Mouse (Mus musculus): ENCODE results near the gene Dock2.

Gene Dock2

DNA sequence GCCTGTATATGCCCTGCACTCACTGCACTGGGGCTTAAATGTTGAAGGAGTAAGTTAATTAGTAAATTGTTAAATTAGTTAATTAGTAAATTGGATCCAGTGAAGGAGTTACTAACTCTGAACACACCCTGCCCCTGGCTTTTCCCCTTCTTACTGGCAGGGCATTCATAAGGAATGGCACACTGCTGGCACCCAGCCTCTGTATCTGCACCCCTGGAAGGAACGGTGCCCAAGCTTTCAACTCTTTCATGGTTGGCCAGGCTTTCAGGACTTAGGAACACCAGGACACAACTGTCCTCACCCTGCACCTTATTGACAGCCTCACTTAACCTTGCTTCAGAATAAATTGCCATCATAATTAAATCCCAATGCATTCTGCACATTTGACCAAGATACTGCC lies 359.1 kb downstream of the Dock2 start:
- no peak for DNase-seq (ENCODE audit: low spot score)

GRCm38 (mm10) chr11:34421061-34421460 lies 362.6 kb downstream of the Dock2 start:
- no peak for DNase-seq (ENCODE audit: low spot score)

- DNase-seq (ENCODE audit: low spot score): no peak
These were observed 367.1 kb downstream of the Dock2 start for GRCm38 (mm10) chr11:34416619-34416979.

- DNase-seq (ENCODE audit: low spot score): no peak
These were observed 367.6 kb downstream of the Dock2 start for GRCm38 (mm10) chr11:34415884-34416618.

DNA sequence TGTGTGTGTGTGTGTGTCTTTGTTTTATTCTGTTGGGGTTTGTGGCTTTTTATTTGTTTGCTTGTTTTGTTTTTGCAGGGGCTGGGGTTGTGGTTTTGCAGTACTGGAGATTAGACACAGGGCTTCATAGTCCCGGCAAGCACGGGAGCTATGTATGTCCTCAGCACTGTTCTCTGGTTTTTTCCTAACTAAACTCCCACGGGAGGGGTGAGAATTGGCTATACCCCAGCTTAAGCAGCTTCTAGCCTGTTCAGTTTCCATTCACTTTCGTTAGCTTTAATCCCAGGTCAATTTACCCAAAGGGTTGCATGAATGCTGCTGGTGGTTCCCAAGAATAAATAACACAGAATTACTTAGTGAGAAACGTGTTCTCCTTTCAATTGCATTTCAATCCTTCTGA lies 376.8 kb downstream of the Dock2 start:
- no peak for DNase-seq (ENCODE audit: low spot score)

- DNase-seq (ENCODE audit: low spot score): no peak
These were observed 377.4 kb downstream of the Dock2 start for GRCm38 (mm10) chr11:34406309-34406708.

- no peak for DNase-seq (ENCODE audit: low spot score)
These were observed 378.4 kb downstream of the Dock2 start for GRCm38 (mm10) chr11:34405311-34405710.

GRCm38 (mm10) chr11:34401343-34401742 lies 382.3 kb downstream of the Dock2 start:
- no peak for DNase-seq (ENCODE audit: low spot score)

- DNase-seq (ENCODE audit: low spot score): no peak
These were observed 385.1 kb downstream of the Dock2 start for GRCm38 (mm10) chr11:34398555-34398954.

DNA sequence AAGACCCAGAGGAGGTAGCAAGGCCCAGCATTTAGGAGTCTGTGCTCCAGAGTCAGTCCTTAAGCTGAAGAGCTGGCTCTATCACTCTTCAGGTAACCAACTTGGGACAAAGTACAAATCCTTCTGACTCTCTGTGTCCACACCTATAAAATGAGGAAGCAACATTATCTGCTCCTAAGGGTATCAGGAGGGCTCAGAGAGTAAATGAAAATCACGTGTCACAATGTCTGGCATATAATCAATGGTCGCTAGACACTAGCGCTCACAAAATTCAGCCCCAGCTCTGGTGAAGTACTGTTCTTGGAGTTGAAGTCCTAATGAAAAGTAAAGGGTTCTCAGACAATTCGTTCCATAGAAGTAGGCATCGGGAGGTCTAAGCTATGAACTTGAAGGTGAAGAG lies 386.0 kb downstream of the Dock2 start:
- no peak for DNase-seq (ENCODE audit: low spot score)

DNA sequence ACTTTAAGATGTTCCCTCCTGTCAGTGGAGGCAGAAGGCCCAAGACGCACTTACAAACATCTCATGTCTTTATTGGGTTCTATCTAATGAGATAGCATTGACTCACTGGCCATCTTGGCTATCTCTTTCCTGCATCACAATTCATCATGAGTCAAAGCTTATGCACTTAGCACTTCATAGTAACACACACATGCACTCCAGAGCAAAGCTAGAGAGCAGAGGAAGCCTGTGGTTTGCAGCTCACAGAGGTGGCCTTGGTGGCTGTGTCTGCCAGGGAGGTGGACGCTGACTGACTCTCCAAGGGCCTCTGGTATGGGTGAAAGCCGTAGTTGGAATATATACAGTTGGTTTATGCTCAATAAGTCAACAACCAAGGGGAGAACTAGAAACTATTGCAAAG lies 387.9 kb downstream of the Dock2 start:
- no peak for DNase-seq (ENCODE audit: low spot score)

DNA sequence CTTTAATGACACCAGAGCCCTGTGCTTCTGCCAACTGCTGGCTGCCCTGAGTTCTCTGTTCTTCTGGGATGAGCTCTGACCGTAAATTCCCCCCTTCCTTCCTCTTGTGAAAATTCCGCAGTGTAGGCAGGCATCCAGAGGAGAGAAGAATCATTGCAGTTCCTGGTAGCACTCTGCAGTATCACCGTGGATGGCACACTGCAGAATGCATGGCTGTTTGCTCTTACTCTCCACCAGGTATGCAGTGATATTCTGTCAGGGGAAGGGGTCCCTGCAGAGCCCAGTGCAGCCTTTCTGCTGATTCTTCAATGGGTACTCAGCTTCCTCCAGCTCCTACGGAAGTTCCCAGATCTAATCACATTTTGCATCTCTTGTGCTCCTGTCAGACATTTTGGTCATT lies 391.6 kb downstream of the Dock2 start:
- DNase-seq (ENCODE audit: low spot score): no peak

DNA sequence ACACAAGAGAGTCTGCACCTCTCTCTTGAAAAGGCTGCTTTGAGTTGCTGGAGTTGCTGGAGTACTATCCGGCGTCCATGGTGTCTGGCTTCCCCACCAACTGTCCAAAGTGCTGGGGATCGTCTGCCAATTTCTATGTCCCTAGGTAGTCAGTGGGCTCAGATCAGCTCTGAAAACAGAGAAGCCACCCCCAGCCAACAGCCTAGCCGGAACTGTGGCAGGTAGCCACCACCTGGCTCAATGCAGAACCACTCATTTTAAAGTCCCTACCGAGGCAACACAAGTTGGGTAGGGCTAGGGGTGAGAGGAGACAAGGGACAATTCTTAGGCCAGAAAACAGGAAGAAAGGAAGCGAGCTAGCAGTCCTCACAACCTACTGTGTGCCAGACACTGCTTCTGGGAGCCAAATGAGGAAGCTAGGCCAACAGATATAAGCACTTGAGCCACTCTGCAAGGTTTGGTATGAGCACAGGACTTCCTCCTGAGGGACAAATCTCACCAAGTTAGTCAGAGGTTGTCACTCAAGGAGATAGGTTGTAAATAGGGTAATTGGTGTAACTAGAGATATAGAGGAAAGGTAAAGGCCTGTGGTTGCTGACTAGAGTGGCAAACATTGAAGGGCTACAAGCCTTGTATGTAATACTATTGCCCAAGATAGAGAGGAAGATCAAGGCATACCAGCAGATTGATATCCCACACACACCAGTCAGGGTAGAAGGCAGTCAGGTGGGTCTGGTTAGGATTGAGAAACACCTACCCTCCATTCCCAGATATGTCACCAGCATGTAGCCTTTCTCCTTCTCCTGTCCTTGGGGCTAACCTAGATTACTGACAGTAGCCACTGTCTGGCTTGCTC lies 394.2 kb downstream of the Dock2 start:
- DNase-seq (ENCODE audit: low spot score): no peak

GRCm38 (mm10) chr11:34385001-34385688 lies 398.5 kb downstream of the Dock2 start:
- no peak for DNase-seq (ENCODE audit: low spot score)

DNA sequence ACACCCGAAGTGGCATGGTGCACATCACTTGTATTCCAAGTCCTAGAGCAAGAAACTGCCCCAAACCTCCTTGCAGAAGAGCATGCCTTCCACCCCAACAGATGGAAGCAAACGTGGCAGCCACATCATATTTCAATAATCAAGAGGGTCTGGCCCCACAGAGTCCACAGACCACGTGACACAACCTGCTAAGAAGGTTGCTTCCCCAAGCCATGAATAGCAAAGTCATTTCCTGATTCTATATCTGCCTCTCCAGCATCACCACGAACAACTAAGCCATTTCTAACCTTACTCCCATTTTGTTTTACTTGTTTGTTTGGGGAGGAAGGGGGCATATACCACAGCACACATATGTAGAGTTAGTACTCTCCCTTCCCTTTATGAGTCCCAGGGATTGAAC lies 399.5 kb downstream of the Dock2 start:
- no peak for DNase-seq (ENCODE audit: low spot score)

- DNase-seq (ENCODE audit: low spot score): no peak
These were observed 400.2 kb downstream of the Dock2 start for GRCm38 (mm10) chr11:34383501-34383900.

DNA sequence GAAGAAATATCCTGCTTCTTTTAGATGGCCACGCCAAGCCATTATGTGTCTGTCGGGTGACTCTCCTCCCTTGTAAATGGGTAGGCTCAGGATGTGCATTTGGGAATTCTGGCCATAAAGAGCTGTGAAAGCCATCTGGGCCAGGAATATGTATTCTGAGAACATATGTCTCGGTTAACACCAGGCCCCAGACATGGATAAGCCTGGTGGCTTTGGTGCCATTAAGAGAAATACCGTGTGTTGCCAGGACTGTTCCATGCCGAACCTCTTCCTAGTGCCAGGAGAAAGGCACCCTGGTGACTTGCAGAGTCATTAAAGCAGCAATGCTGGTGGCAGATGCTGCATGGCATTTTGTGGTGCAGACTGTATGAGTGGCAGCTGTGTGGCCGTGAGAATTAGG lies 406.0 kb downstream of the Dock2 start:
- DNase-seq (ENCODE audit: low spot score): no peak

DNA sequence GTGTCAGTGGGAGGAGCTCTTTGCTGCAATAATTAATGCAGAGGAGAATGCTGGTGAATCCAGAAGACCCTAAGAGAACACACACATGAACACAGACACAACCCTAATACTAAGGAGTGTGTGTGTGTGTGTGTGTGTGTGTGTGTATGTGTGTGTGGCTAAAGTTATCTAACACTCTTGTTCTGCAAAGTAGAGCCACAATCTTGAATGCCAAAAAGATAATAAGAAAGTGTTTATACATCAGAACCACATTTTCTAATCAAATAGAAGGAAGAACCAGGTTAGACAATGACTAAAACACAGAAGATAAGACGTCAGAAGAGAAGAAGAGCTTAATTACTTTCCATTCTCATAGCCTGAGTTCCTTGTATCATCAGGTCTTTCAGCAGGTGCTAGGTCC lies 408.1 kb downstream of the Dock2 start:
- DNase-seq (ENCODE audit: low spot score): no peak

GRCm38 (mm10) chr11:34372224-34372623 lies 411.5 kb downstream of the Dock2 start:
- DNase-seq (ENCODE audit: low spot score): no peak

- no peak for DNase-seq (ENCODE audit: low spot score)
These were observed 427.6 kb downstream of the Dock2 start for GRCm38 (mm10) chr11:34356109-34356508.

- DNase-seq (ENCODE audit: low spot score): no peak
These were observed 428.3 kb downstream of the Dock2 start for GRCm38 (mm10) chr11:34355406-34355805.

DNA sequence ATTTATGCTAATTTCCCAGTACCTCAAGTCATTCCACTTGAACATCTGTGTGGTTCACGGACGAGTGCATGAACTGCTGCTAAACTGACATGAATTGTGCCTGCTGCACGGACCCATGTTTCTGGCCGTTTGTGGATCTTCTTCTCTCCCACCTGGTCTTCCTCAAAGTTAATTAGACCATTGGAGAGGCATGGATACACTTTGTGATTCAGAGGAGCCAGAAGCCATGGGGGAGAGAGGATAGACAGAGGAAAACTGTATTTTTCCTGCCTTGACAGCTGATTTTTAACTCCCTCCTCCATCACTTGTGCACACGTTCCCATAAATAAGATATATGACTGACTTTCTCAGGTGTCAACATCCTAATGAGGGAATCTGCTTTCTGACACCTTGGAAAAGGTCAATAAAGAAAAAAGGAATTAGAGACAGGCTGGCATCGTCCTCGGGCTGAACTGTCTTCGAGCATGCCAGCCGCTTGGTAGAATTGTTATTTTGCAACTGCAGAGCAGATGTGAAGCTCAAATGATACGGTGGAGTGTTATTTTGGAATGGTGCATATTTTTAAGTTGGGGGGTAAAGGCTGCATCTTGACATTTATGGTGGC lies 434.1 kb downstream of the Dock2 start:
- DNase-seq (ENCODE audit: low spot score): no peak

All from ovary, postnatal 36 days (tissue).